8 mouse cellular contexts compared by ENCODE assay signal in genomic region chr9:47532215-47532865, GRCm38 (mm10). TPM values are rescaled to one million over a fixed set of nuclear protein-coding genes. Genes with fewer than 3 reads are reported as not detected.
DNase-seq lines count a peak whose midpoint lies in the region; ATAC-seq and TF ChIP-seq lines count a peak whose summit lies in the region.

No protein-coding gene starts in this region.

- peak overlapping the region; percentile 25; the same call in 1 of the 2 replicates for H3K9ac ChIP-seq in kidney, embryonic 14.5 days (ENCODE audit: low read depth, low read length)
- peak overlapping the region; percentile 93 for H3K9ac ChIP-seq in forebrain, embryonic 12.5 days

- ATAC-seq in kidney, embryonic 14.5 days (ENCODE audit: low FRiP score, low TSS enrichment), result no peak
- ATAC-seq in forebrain, embryonic 12.5 days (ENCODE audit: low FRiP score), result no peak
- ATAC-seq in activated CD4-positive, CD25-positive, alpha-beta regulatory T cell, adult 4 months, result no peak

- H3ac ChIP-seq in myocyte (ENCODE audit: control insufficient read depth, insufficient read length), result no peak overlapping the region

- H3K4me2 ChIP-seq in kidney, embryonic 14.5 days (replicated peaks; ENCODE audit: low read depth, low read length), result peak overlapping the region; percentile 86
- peak overlapping the region; percentile 73 for H3K4me2 ChIP-seq in forebrain, embryonic 12.5 days
- peak overlapping the region; percentile 81 for H3K4me2 ChIP-seq in myocyte (ENCODE audit: low read depth)

- TF ChIP-seq CTCF in bone marrow macrophage, adult 2 months (IDR thresholded peaks at IDR 0.05; ENCODE audit: low read depth, low read length), result no peak

- no peaks in the 10 kb centered on the region for H3K9me3 ChIP-seq in kidney, embryonic 14.5 days (ENCODE audit: control insufficient read depth, low read length)
- no peaks in the 10 kb centered on the region for H3K9me3 ChIP-seq in forebrain, embryonic 12.5 days

- peak overlapping the region; percentile 80 for H3K4me3 ChIP-seq in kidney, embryonic 14.5 days (ENCODE audit: low read length)
- peak overlapping the region; percentile 94 for H3K4me3 ChIP-seq in bone marrow macrophage, adult 2 months (ENCODE audit: insufficient read depth, low read length)
- peak overlapping the region; percentile 90 for H3K4me3 ChIP-seq in forebrain, embryonic 12.5 days (replicated peaks)
- peak overlapping the region; percentile 60 for H3K4me3 ChIP-seq in myocyte

- no peak overlapping the region for H3K27ac ChIP-seq in kidney, embryonic 14.5 days (ENCODE audit: low read depth, low read length)
- H3K27ac ChIP-seq in bone marrow macrophage, adult 2 months (ENCODE audit: insufficient read depth, low read depth, low read length), result no peak overlapping the region
- H3K27ac ChIP-seq in forebrain, embryonic 12.5 days, result no peak overlapping the region

- H3K27me3 ChIP-seq in kidney, embryonic 14.5 days (ENCODE audit: control insufficient read depth, insufficient read depth, low read length), result 0 out of 2 replicates have a peak, but pooled peaks cover 4% of the 10 kb centered on the region
- peaks cover 6% of the 10 kb centered on the region for H3K27me3 ChIP-seq in forebrain, embryonic 12.5 days
- H3K27me3 ChIP-seq in myocyte (ENCODE audit: control insufficient read depth, insufficient read depth, insufficient read length), result no peaks in the 10 kb centered on the region

- TF ChIP-seq POLR2A in bone marrow macrophage, adult 2 months (IDR thresholded peaks at IDR 0.05; ENCODE audit: borderline replicate concordance, low read depth, low read length), result no peak
- TF ChIP-seq POLR2A in myocyte (IDR thresholded peaks at IDR 0.05; ENCODE audit: insufficient read length, low read depth), result no peak

- H3K36me3 ChIP-seq in kidney, embryonic 14.5 days (ENCODE audit: control insufficient read depth, insufficient read depth, low read length), result no peaks in the 10 kb centered on the region
- H3K36me3 ChIP-seq in forebrain, embryonic 12.5 days (replicated peaks), result peaks cover 3% of the 10 kb centered on the region; the same call in 1 of the 2 replicates
- no peaks in the 10 kb centered on the region for H3K36me3 ChIP-seq in myocyte (ENCODE audit: control insufficient read depth, insufficient read depth)

- WGBS in kidney, embryonic 14.5 days, result 4% methylated on average over 20 of the region's 20 CpGs
- 1% methylated on average over 20 of the region's 20 CpGs for WGBS in forebrain, embryonic 12.5 days

- H3K79me2 ChIP-seq in myocyte (ENCODE audit: control insufficient read depth, insufficient read depth), result peaks cover 37% of the 10 kb centered on the region

- no peak for DNase-seq in kidney, postnatal 14 days
- peak; percentile 18 for DNase-seq in kidney, postnatal 10 days
- DNase-seq in spleen, postnatal 14 days (ENCODE audit: low spot score in 2 of 2), result no peak

- peaks cover 3% of the 10 kb centered on the region; the same call in 1 of the 2 replicates for H3K4me1 ChIP-seq in kidney, embryonic 14.5 days (ENCODE audit: control insufficient read depth, insufficient read depth, low read length)
- H3K4me1 ChIP-seq in bone marrow macrophage, adult 2 months (ENCODE audit: control insufficient read depth, insufficient read depth, low read length), result peaks cover 24% of the 10 kb centered on the region
- peaks cover 38% of the 10 kb centered on the region for H3K4me1 ChIP-seq in forebrain, embryonic 12.5 days

TF ChIP-seq in myocyte, 11 proteins besides CTCF, POLR2A, EP300 and RAD21:
- TF ChIP-seq E2F4 (IDR thresholded peaks at IDR 0.05; ENCODE audit: insufficient read depth) (no peak), MAX (IDR thresholded peaks at IDR 0.05; ENCODE audit: low read depth) (no peak), CEBPB (IDR thresholded peaks at IDR 0.05; ENCODE audit: insufficient read depth, poor library complexity, severe bottlenecking) (no peak), REST (IDR thresholded peaks at IDR 0.05; ENCODE audit: insufficient read depth, insufficient read length) (no peak), MYOD1 (IDR thresholded peaks at IDR 0.05; ENCODE audit: control insufficient read depth in 1 of 3, insufficient read length in 2 of 3, low read depth in 2 of 3) (no peak), MYOG (IDR thresholded peaks at IDR 0.05; ENCODE audit: control insufficient read depth in 1 of 3, insufficient read depth in 1 of 3, insufficient read length in 2 of 3, low read depth in 2 of 3) (no peak), TCF3 (IDR thresholded peaks at IDR 0.05; ENCODE audit: insufficient read length, low read depth) (no peak), POLR2AphosphoS2 (IDR thresholded peaks at IDR 0.05; ENCODE audit: insufficient read length, low read depth) (no peak), TCF12 (IDR thresholded peaks at IDR 0.05; ENCODE audit: insufficient read depth, poor library complexity, severe bottlenecking) (no peak), SRF (IDR thresholded peaks at IDR 0.05; ENCODE audit: control insufficient read depth, insufficient read length, low read depth) (no peak), USF1 (IDR thresholded peaks at IDR 0.05; ENCODE audit: low read depth) (no peak)
TF ChIP-seq in myocyte: peak in this region for 0.

RNA-seq across cellular contexts. Expression of gene Cadm1, which starts 2.4 kb away (rescaled TPM):
- 66.3 and 92.1 TPM in 2 replicates for polyA plus RNA-seq in kidney, embryonic 14.5 days (2014; fragmentation: Nextera tagmentation; extraction: Ambion mirVana)
- 134 and 146 TPM in 2 replicates for polyA plus RNA-seq in bone marrow macrophage, adult 2 months (2012; ENCODE audit: insufficient read depth, insufficient read length, missing spikeins)
- 99.8 and 117 TPM in 2 replicates for polyA plus RNA-seq in forebrain, embryonic 12.5 days (2016; fragmentation: Nextera tagmentation; extraction: Ambion mirVana)
- 9.3 TPM for polyA plus RNA-seq in myocyte (2012; fragmentation: generic; extraction: Trizol)
- under 1 TPM; 0.12 to 0.36 TPM for polyA plus RNA-seq in activated CD4-positive, CD25-positive, alpha-beta regulatory T cell, adult 4 months (2017; shearing (Covaris generic))
